Mouse (Mus musculus) midbrain, postnatal 0 days (tissue): ENCODE measurements around the gene D6Ertd527e. TPM values are rescaled to one million over a fixed set of nuclear protein-coding genes. Genes with fewer than 3 reads are reported as not detected.

Source experiments
- ATAC-seq: fragments of 200-750 bp; cut with Nextera tagmentation; 2 replicates; pipeline ENCODE4 v1.8.0; 2017; ENCODE audit warnings: moderate number of reproducible peaks, mild to moderate bottlenecking, moderate TSS enrichment, moderate library complexity; ENCODE audit not compliant: low FRiP score
- DNase-seq: peaks from one replicate; pipeline ENCODE4 v3.0.0-alpha.2; 2015; ENCODE audit warnings: low spot score
- H3K27ac ChIP-seq: fragments of 300-500 bp; sonication (generic); 2 replicates; pipeline ENCODE4 v1.5.1; 2014; ENCODE audit warnings: low read depth, mild to moderate bottlenecking, low read length, mixed read lengths
- H3K27me3 ChIP-seq: fragments of 300-500 bp; sonication (generic); 2 replicates; pipeline ENCODE4 v1.6.1; 2014; ENCODE audit warnings: low read length, control low read depth, mixed read lengths; ENCODE audit not compliant: insufficient read depth
- H3K36me3 ChIP-seq: fragments of 300-500 bp; sonication (generic); 2 replicates; pipeline ENCODE4 v1.6.1; 2014; ENCODE audit warnings: low read length, control low read depth, mixed read lengths; ENCODE audit not compliant: insufficient read depth
- H3K4me1 ChIP-seq: fragments of 300-500 bp; sonication (generic); 2 replicates; pipeline ENCODE4 v1.6.1; 2014; ENCODE audit warnings: mild to moderate bottlenecking, control low read depth, antibody characterized with exemption, low read length, mixed read lengths; ENCODE audit not compliant: insufficient read depth
- H3K4me2 ChIP-seq: fragments of 300-500 bp; sonication (generic); 2 replicates; pipeline ENCODE4 v1.6.1; 2014; ENCODE audit warnings: low read depth, mild to moderate bottlenecking, low read length, mixed read lengths; ENCODE audit not compliant: poor library complexity, severe bottlenecking
- H3K4me3 ChIP-seq: fragments of 300-500 bp; sonication (generic); 2 replicates; pipeline ENCODE4 v1.5.1; 2014; ENCODE audit warnings: low read depth, mild to moderate bottlenecking, low read length, moderate library complexity
- H3K9ac ChIP-seq: fragments of 300-500 bp; sonication (generic); replicated peaks from 2 replicates; pipeline ENCODE4 v1.6.1; 2014; ENCODE audit warnings: mild to moderate bottlenecking, low read length, moderate library complexity, mixed read lengths; ENCODE audit not compliant: poor library complexity, severe bottlenecking
- H3K9me3 ChIP-seq: fragments of 300-500 bp; sonication (generic); 2 replicates; pipeline ENCODE4 v1.6.1; 2016; ENCODE audit warnings: low read length, control low read depth
- CTCF ChIP-seq: IDR thresholded peaks from 2 replicates; pipeline ENCODE4 v1.5.1; 2016; ENCODE audit warnings: antibody characterized with exemption, mild to moderate bottlenecking
- WGBS: fragments of 180-500 bp; shearing (Covaris S2); extraction: QIAGEN DNeasy Blood & Tissue Kit; methylation state at CpG from one replicate; pipeline ENCODE4 v1.1.7; 2014; 5-methylcytosine and 5-hydroxymethylcytosine counted together
- polyA plus RNA-seq: library from polyadenylated mRNA; unstranded; fragments of >200 nt; fragmentation: Nextera tagmentation; extraction: Ambion mirVana; gene quantifications from 2 replicates; pipeline ENCODE4 v1.2.1, GENCODE M21; 2015
- total RNA-seq: library from RNA; depleted of rRNA; stranded (reverse); fragments of >200 nt; gene quantifications from 2 replicates; pipeline ENCODE4 v1.2.3, GENCODE M21; 2014

The D6Ertd527e gene
- total and polyA plus RNA-seq, 2 experiments from 2014 or later = 0.41 to 0.77 TPM

DNA sequence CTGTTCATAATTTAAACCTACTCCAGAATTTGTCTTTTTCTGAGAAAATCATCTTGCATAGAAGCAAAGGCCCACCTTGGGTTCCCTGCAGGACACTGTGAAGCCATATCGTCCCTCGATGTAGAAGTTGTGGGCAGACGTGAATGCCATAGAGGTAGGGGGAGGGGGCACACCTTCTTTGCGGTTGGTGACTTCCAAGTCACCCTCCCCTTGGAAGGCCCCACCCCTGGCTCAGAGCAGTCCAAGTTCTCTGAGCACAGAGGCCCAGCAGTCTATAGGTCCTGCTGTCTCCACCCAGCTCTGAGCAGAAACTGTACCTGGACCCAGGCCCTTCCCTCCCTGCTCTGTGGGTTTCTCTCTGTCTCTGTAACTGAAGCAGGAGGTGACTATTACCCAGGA, 2.6 kb upstream of the D6Ertd527e start:
- Histone ChIP-seq H3K4me3 (no peak overlapping the region), H3K27ac (peak overlapping the region; percentile 51; the same call in 1 of the 2 replicates), H3K4me2 (no peak overlapping the region), H3K27me3 (no peaks in the 10 kb centered on the region), H3K9ac (no peak overlapping the region), H3K36me3 (no peaks in the 10 kb centered on the region), H3K9me3 (no peaks in the 10 kb centered on the region), H3K4me1 (peaks cover 14% of the 10 kb centered on the region)
- WGBS = 23% methylated on average over 4 of the region's 4 CpGs
- ATAC-seq (no peak), DNase-seq (no peak)
- TF ChIP-seq CTCF = no peak

GRCm38 (mm10) chr6:87102421-87102911, 2.1 kb upstream of the D6Ertd527e start:
- no peaks in the 10 kb centered on the region for H3K36me3 ChIP-seq
- no peak overlapping the region for H3K4me2 ChIP-seq
- ATAC-seq (no peak), DNase-seq (peak; percentile 72)
- no peak overlapping the region for H3K4me3 ChIP-seq
- H3K9ac ChIP-seq = no peak overlapping the region
- peaks cover 14% of the 10 kb centered on the region for H3K4me1 ChIP-seq
- no peaks in the 10 kb centered on the region for H3K9me3 ChIP-seq
- TF ChIP-seq CTCF = no peak
- no peaks in the 10 kb centered on the region for H3K27me3 ChIP-seq
- H3K27ac ChIP-seq = peak overlapping the region; percentile 51; the same call in 1 of the 2 replicates
- 17% methylated on average over 7 of the region's 7 CpGs for WGBS

- peaks cover 14% of the 10 kb centered on the region; the same call in 1 of the 2 replicates for H3K4me1 ChIP-seq
- ATAC-seq = no peak
- no peaks in the 10 kb centered on the region for H3K36me3 ChIP-seq
- H3K27ac ChIP-seq = no peak overlapping the region
- no peaks in the 10 kb centered on the region for H3K27me3 ChIP-seq
- H3K9ac ChIP-seq = no peak overlapping the region
- H3K4me2 ChIP-seq = no peak overlapping the region
- 94% methylated on average over 1 of the region's 1 CpGs for WGBS
- no peak for TF ChIP-seq CTCF
- no peaks in the 10 kb centered on the region for H3K9me3 ChIP-seq
- DNase-seq = no peak
- no peak overlapping the region for H3K4me3 ChIP-seq
These were observed 1.2 kb upstream of the D6Ertd527e start for GRCm38 (mm10) chr6:87103314-87103713.

DNA sequence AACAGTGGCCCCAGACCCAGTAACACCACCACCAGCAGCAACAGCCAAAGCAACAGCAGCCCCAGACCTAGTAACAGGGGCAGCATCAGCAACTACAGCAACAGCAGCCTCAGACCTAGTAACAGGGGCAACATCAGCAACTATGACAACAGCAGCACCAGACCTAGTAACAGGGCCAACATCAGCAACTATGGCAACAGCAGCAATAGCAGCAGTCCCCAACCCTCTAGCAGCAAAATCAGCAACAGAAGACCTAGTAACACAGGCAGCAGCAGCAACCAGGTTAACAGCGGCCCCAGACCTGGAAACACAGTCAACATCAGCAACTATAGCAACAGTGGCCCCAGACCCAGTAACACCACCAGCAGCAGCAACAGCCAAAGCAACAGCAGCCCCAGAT, 6.9 kb downstream of the D6Ertd527e start:
- H3K9me3 ChIP-seq = no peaks in the 10 kb centered on the region
- 96% methylated on average over 1 of the region's 1 CpGs for WGBS
- TF ChIP-seq CTCF = no peak
- H3K36me3 ChIP-seq = no peaks in the 10 kb centered on the region
- no peaks in the 10 kb centered on the region for H3K4me1 ChIP-seq
- DNase-seq = peak; percentile 44
- H3K4me3 ChIP-seq = no peak overlapping the region
- no peak overlapping the region for H3K27ac ChIP-seq
- H3K27me3 ChIP-seq = no peaks in the 10 kb centered on the region
- ATAC-seq = peak; percentile 31; the same call in 1 of the 2 replicates
- no peak overlapping the region for H3K9ac ChIP-seq
- H3K4me2 ChIP-seq = no peak overlapping the region

DNA sequence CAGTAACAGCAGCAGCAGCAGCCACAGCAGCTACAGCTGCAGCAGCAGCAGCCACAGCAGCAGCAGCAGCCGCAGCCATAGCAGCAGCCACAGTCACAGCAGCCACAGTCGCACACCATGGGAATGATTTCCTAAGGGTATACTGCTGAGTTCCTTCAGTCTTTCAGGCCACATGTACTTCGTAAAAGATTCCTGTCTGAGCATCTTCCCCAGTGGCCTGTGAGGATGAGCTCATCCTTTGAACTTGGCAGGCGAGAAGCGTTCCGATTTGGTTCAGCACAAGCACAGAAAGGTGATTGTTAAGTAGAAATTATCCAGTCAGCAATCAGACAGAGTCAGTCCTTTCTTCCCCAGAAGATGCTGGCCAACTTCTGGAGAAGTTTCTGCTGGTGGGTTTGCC, 7.6 kb downstream of the D6Ertd527e start:
- no peaks in the 10 kb centered on the region for H3K36me3 ChIP-seq
- no peak overlapping the region for H3K4me3 ChIP-seq
- no peaks in the 10 kb centered on the region for H3K27me3 ChIP-seq
- H3K4me2 ChIP-seq = no peak overlapping the region
- WGBS = 50% methylated on average over 6 of the region's 6 CpGs
- H3K4me1 ChIP-seq = no peaks in the 10 kb centered on the region
- TF ChIP-seq CTCF = no peak
- ATAC-seq = no peak; the same call in 1 of the 2 replicates
- H3K9ac ChIP-seq = no peak overlapping the region
- no peak for DNase-seq
- H3K27ac ChIP-seq = peak overlapping the region; percentile 38; the same call in 1 of the 2 replicates
- no peaks in the 10 kb centered on the region for H3K9me3 ChIP-seq

GRCm38 (mm10) chr6:87115981-87116380, 11.4 kb downstream of the D6Ertd527e start:
- DNase-seq (peak; percentile 49), ATAC-seq (no peak)
- Histone ChIP-seq H3K27ac (no peak overlapping the region), H3K27me3 (no peaks in the 10 kb centered on the region), H3K4me2 (no peak overlapping the region), H3K36me3 (no peaks in the 10 kb centered on the region), H3K9ac (0 out of 2 replicates have a peak overlapping the region, but pooled peaks have one; percentile 13), H3K4me1 (no peaks in the 10 kb centered on the region), H3K4me3 (no peak overlapping the region), H3K9me3 (no peaks in the 10 kb centered on the region)
- no peak for TF ChIP-seq CTCF
- WGBS = 72% methylated on average over 2 of the region's 2 CpGs
